Mouse (Mus musculus): ENCODE results near the gene Eef2k. TPM values are rescaled to one million over a fixed set of nuclear protein-coding genes. Genes with fewer than 3 reads are reported as not detected.

The Eef2k gene
- total and polyA plus RNA-seq, 2 experiments from 2014 or later, result 31.1 to 42.0 TPM

- no peak for TF ChIP-seq CTCF (IDR thresholded peaks at IDR 0.05)
- H3K9ac ChIP-seq (replicated peaks; ENCODE audit: low read length, poor library complexity, severe bottlenecking), result no peak overlapping the region
- H3K4me2 ChIP-seq (ENCODE audit: low read depth, low read length, poor library complexity, severe bottlenecking), result no peak overlapping the region
- no peaks in the 10 kb centered on the region for H3K36me3 ChIP-seq (ENCODE audit: insufficient read depth, low read length)
- ATAC-seq (ENCODE audit: low FRiP score) (no peak), DNase-seq (ENCODE audit: low spot score) (peak; percentile 60)
- no peak overlapping the region for H3K4me3 ChIP-seq (ENCODE audit: low read depth, low read length)
- no peaks in the 10 kb centered on the region for H3K9me3 ChIP-seq (ENCODE audit: low read length)
- peaks cover 2% of the 10 kb centered on the region; the same call in 1 of the 2 replicates for H3K4me1 ChIP-seq (ENCODE audit: insufficient read depth, low read length)
- H3K27ac ChIP-seq (ENCODE audit: low read depth, low read length), result no peak overlapping the region
- no peaks in the 10 kb centered on the region for H3K27me3 ChIP-seq (ENCODE audit: insufficient read depth, low read length)
- WGBS, result 15% methylated on average over 7 of the region's 7 CpGs
Measured at GRCm38 (mm10) chr7:120865100-120865499, 22.5 kb downstream of the Eef2k start.

- Histone ChIP-seq H3K4me2 (ENCODE audit: low read depth, low read length, poor library complexity, severe bottlenecking) (no peak overlapping the region), H3K27ac (ENCODE audit: low read depth, low read length) (0 out of 2 replicates have a peak overlapping the region, but pooled peaks have one; percentile 3), H3K9me3 (ENCODE audit: low read length) (no peaks in the 10 kb centered on the region), H3K4me3 (ENCODE audit: low read depth, low read length) (no peak overlapping the region), H3K27me3 (ENCODE audit: insufficient read depth, low read length) (no peaks in the 10 kb centered on the region), H3K4me1 (ENCODE audit: insufficient read depth, low read length) (peaks cover 2% of the 10 kb centered on the region; the same call in 1 of the 2 replicates), H3K36me3 (ENCODE audit: insufficient read depth, low read length) (no peaks in the 10 kb centered on the region), H3K9ac (replicated peaks; ENCODE audit: low read length, poor library complexity, severe bottlenecking) (no peak overlapping the region)
- TF ChIP-seq CTCF (IDR thresholded peaks at IDR 0.05), result no peak
- WGBS, result 43% methylated on average over 4 of the region's 4 CpGs
- DNase-seq (ENCODE audit: low spot score) (no peak), ATAC-seq (ENCODE audit: low FRiP score) (no peak)
Measured at GRCm38 (mm10) chr7:120865832-120866231, 23.2 kb downstream of the Eef2k start.

- ATAC-seq (ENCODE audit: low FRiP score), result no peak
- no peak for DNase-seq (ENCODE audit: low spot score)
- Histone ChIP-seq H3K27me3 (ENCODE audit: insufficient read depth, low read length) (no peaks in the 10 kb centered on the region), H3K4me3 (ENCODE audit: low read depth, low read length) (no peak overlapping the region), H3K9ac (replicated peaks; ENCODE audit: low read length, poor library complexity, severe bottlenecking) (no peak overlapping the region), H3K9me3 (ENCODE audit: low read length) (no peaks in the 10 kb centered on the region), H3K27ac (ENCODE audit: low read depth, low read length) (no peak overlapping the region), H3K4me1 (ENCODE audit: insufficient read depth, low read length) (peaks cover 2% of the 10 kb centered on the region; the same call in 1 of the 2 replicates), H3K4me2 (ENCODE audit: low read depth, low read length, poor library complexity, severe bottlenecking) (no peak overlapping the region), H3K36me3 (ENCODE audit: insufficient read depth, low read length) (no peaks in the 10 kb centered on the region)
- 72% methylated on average over 2 of the region's 2 CpGs for WGBS
- no peak for TF ChIP-seq CTCF (IDR thresholded peaks at IDR 0.05)
Measured at GRCm38 (mm10) chr7:120866684-120867083, 24.1 kb downstream of the Eef2k start.

GRCm38 (mm10) chr7:120867720-120868119 lies 25.1 kb downstream of the Eef2k start:
- Histone ChIP-seq H3K27me3 (ENCODE audit: insufficient read depth, low read length) (no peaks in the 10 kb centered on the region), H3K36me3 (ENCODE audit: insufficient read depth, low read length) (no peaks in the 10 kb centered on the region; the same call in 1 of the 2 replicates), H3K9ac (replicated peaks; ENCODE audit: low read length, poor library complexity, severe bottlenecking) (no peak overlapping the region), H3K27ac (ENCODE audit: low read depth, low read length) (no peak overlapping the region), H3K4me2 (ENCODE audit: low read depth, low read length, poor library complexity, severe bottlenecking) (no peak overlapping the region), H3K4me3 (ENCODE audit: low read depth, low read length) (no peak overlapping the region), H3K9me3 (ENCODE audit: low read length) (no peaks in the 10 kb centered on the region), H3K4me1 (ENCODE audit: insufficient read depth, low read length) (peaks cover 2% of the 10 kb centered on the region; the same call in 1 of the 2 replicates)
- DNase-seq (ENCODE audit: low spot score), result no peak
- 0 out of 2 replicates have a peak, but pooled peaks have one; percentile 42 for ATAC-seq (ENCODE audit: low FRiP score)
- WGBS, result 82% methylated on average over 1 of the region's 1 CpGs
- no peak for TF ChIP-seq CTCF (IDR thresholded peaks at IDR 0.05)

DNA sequence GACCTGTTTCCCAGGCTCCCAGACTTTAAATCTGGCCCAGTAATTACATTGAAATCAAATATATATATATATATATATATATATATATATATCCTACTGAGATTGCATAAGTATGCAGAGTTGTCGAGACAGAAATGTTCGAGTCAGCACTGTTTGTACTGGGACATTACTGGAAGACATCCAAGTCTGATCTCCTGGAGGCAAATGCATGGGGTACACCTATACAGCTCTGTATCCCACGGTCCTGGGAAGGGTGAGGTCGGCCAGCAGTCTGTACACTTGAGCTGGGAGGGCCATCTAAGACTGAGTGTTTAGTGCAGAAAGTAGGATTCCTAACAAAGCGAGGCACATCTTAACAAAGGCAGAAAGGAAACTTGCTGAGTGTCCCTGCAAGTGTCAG lies 27.3 kb downstream of the Eef2k start:
- H3K4me1 ChIP-seq (ENCODE audit: insufficient read depth, low read length), result no peaks in the 10 kb centered on the region
- WGBS, result 45% methylated on average over 5 of the region's 5 CpGs
- no peak overlapping the region for H3K4me3 ChIP-seq (ENCODE audit: low read depth, low read length)
- H3K36me3 ChIP-seq (ENCODE audit: insufficient read depth, low read length), result peaks cover under 1% of the 10 kb centered on the region
- no peaks in the 10 kb centered on the region for H3K27me3 ChIP-seq (ENCODE audit: insufficient read depth, low read length)
- no peak overlapping the region for H3K27ac ChIP-seq (ENCODE audit: low read depth, low read length)
- TF ChIP-seq CTCF (IDR thresholded peaks at IDR 0.05), result no peak
- H3K9me3 ChIP-seq (ENCODE audit: low read length), result no peaks in the 10 kb centered on the region
- DNase-seq (ENCODE audit: low spot score) (no peak), ATAC-seq (ENCODE audit: low FRiP score) (no peak)
- no peak overlapping the region for H3K4me2 ChIP-seq (ENCODE audit: low read depth, low read length, poor library complexity, severe bottlenecking)
- H3K9ac ChIP-seq (replicated peaks; ENCODE audit: low read length, poor library complexity, severe bottlenecking), result no peak overlapping the region

GRCm38 (mm10) chr7:120870431-120871008 lies 27.9 kb downstream of the Eef2k start:
- no peak for DNase-seq (ENCODE audit: low spot score)
- no peak for TF ChIP-seq CTCF (IDR thresholded peaks at IDR 0.05)
- Histone ChIP-seq H3K4me1 (ENCODE audit: insufficient read depth, low read length) (no peaks in the 10 kb centered on the region), H3K4me3 (ENCODE audit: low read depth, low read length) (no peak overlapping the region), H3K27ac (ENCODE audit: low read depth, low read length) (no peak overlapping the region), H3K9ac (replicated peaks; ENCODE audit: low read length, poor library complexity, severe bottlenecking) (no peak overlapping the region), H3K9me3 (ENCODE audit: low read length) (no peaks in the 10 kb centered on the region), H3K4me2 (ENCODE audit: low read depth, low read length, poor library complexity, severe bottlenecking) (no peak overlapping the region), H3K36me3 (ENCODE audit: insufficient read depth, low read length) (peaks cover 3% of the 10 kb centered on the region), H3K27me3 (ENCODE audit: insufficient read depth, low read length) (no peaks in the 10 kb centered on the region)
- ATAC-seq (ENCODE audit: low FRiP score), result no peak
- 47% methylated on average over 5 of the region's 5 CpGs for WGBS
